Comparison of ENCODE assay signal across 8 mouse cellular contexts in genomic region chr6:33059276-33059675, GRCm38 (mm10). TPM values are rescaled to one million over a fixed set of nuclear protein-coding genes. Genes with fewer than 3 reads are reported as not detected.
DNase-seq lines count a peak whose midpoint lies in the region; ATAC-seq and TF ChIP-seq lines count a peak whose summit lies in the region.

No protein-coding gene starts in this region.

- H3K9me3 ChIP-seq in heart, embryonic 12.5 days (replicated peaks), result no peaks in the 10 kb centered on the region
- no peaks in the 10 kb centered on the region for H3K9me3 ChIP-seq in kidney, embryonic 16.5 days (ENCODE audit: low read length)
- no peaks in the 10 kb centered on the region for H3K9me3 ChIP-seq in midbrain, embryonic 16.5 days (replicated peaks; ENCODE audit: control insufficient read depth, low read length, poor library complexity, severe bottlenecking)

- peak overlapping the region; percentile 95 for H3K4me2 ChIP-seq in heart, embryonic 12.5 days
- H3K4me2 ChIP-seq in kidney, embryonic 16.5 days (replicated peaks; ENCODE audit: low read depth, low read length), result peak overlapping the region; percentile 71
- peak overlapping the region; percentile 68 for H3K4me2 ChIP-seq in midbrain, embryonic 16.5 days (ENCODE audit: low read length)

- no peak overlapping the region for H3K27ac ChIP-seq in spleen, adult 2 months (ENCODE audit: insufficient read depth, low read length)
- H3K27ac ChIP-seq in heart, embryonic 12.5 days (ENCODE audit: poor library complexity, severe bottlenecking), result peak overlapping the region; percentile 85
- H3K27ac ChIP-seq in kidney, embryonic 16.5 days (ENCODE audit: low read length), result peak overlapping the region; percentile 72; the same call in 1 of the 2 replicates
- H3K27ac ChIP-seq in midbrain, embryonic 16.5 days (ENCODE audit: low read length), result no peak overlapping the region

- TF ChIP-seq POLR2A in spleen, adult 2 months (IDR thresholded peaks at IDR 0.05; ENCODE audit: low read depth, low read length), result no peak

- no peak for DNase-seq in spleen, adult 2 months (ENCODE audit: low read depth in 1 of 2, low spot score in 2 of 2)
- DNase-seq in spleen, postnatal 36 days (ENCODE audit: low spot score in 2 of 2), result no peak
- DNase-seq in cerebellum, postnatal 14 days, result peak; percentile 51 to 53
- no peak for DNase-seq in frontal cortex, postnatal 14 days (ENCODE audit: low spot score in 2 of 2)
- no peak for DNase-seq in spleen, adult 12 weeks (ENCODE audit: low spot score)

- ATAC-seq in heart, embryonic 12.5 days (ENCODE audit: insufficient number of reproducible peaks, low FRiP score), result no peak
- ATAC-seq in kidney, embryonic 16.5 days (ENCODE audit: low FRiP score, low TSS enrichment), result no peak
- ATAC-seq in midbrain, embryonic 16.5 days, result no peak

- no peaks in the 10 kb centered on the region for H3K27me3 ChIP-seq in spleen, adult 2 months (ENCODE audit: control insufficient read depth, insufficient read depth, low read length)
- H3K27me3 ChIP-seq in heart, embryonic 12.5 days (replicated peaks), result no peaks in the 10 kb centered on the region
- no peaks in the 10 kb centered on the region for H3K27me3 ChIP-seq in kidney, embryonic 16.5 days (ENCODE audit: insufficient read depth, low read length)
- no peaks in the 10 kb centered on the region for H3K27me3 ChIP-seq in midbrain, embryonic 16.5 days (ENCODE audit: control insufficient read depth, insufficient read depth, low read depth, low read length)

- peaks cover 2% of the 10 kb centered on the region; the same call in 1 of the 2 replicates for H3K36me3 ChIP-seq in spleen, adult 2 months (ENCODE audit: control insufficient read depth, insufficient read depth, low read length)
- H3K36me3 ChIP-seq in heart, embryonic 12.5 days, result peaks cover 9% of the 10 kb centered on the region
- H3K36me3 ChIP-seq in kidney, embryonic 16.5 days (ENCODE audit: insufficient read depth, low read length), result peaks cover 5% of the 10 kb centered on the region
- H3K36me3 ChIP-seq in midbrain, embryonic 16.5 days (ENCODE audit: control insufficient read depth, insufficient read depth, low read length), result no peaks in the 10 kb centered on the region; the same call in 1 of the 2 replicates

- peak overlapping the region; percentile 70 for H3K4me3 ChIP-seq in spleen, adult 2 months (ENCODE audit: extremely low read depth, insufficient read depth, insufficient read length)
- peak overlapping the region; percentile 98 for H3K4me3 ChIP-seq in heart, embryonic 12.5 days
- H3K4me3 ChIP-seq in kidney, embryonic 16.5 days (ENCODE audit: low read length), result peak overlapping the region; percentile 92
- peak overlapping the region; percentile 77 for H3K4me3 ChIP-seq in midbrain, embryonic 16.5 days (ENCODE audit: low read depth, low read length)

- 32% methylated on average over 7 of the region's 7 CpGs for WGBS in spleen, adult 2 months
- WGBS in heart, embryonic 12.5 days, result 32% methylated on average over 7 of the region's 7 CpGs
- 33% methylated on average over 7 of the region's 7 CpGs for WGBS in kidney, embryonic 16.5 days
- 39% methylated on average over 7 of the region's 7 CpGs for WGBS in midbrain, embryonic 16.5 days

- TF ChIP-seq CTCF in spleen, adult 2 months (IDR thresholded peaks at IDR 0.05; ENCODE audit: extremely low read depth, insufficient read depth, insufficient read length, insufficient replicate concordance), result no peak

- H3K4me1 ChIP-seq in spleen, adult 2 months (ENCODE audit: control insufficient read depth, insufficient read depth, insufficient read length), result peaks cover 5% of the 10 kb centered on the region
- peaks cover 28% of the 10 kb centered on the region for H3K4me1 ChIP-seq in heart, embryonic 12.5 days (replicated peaks)
- H3K4me1 ChIP-seq in kidney, embryonic 16.5 days (ENCODE audit: insufficient read depth, low read length), result peaks cover 7% of the 10 kb centered on the region
- peaks cover 12% of the 10 kb centered on the region for H3K4me1 ChIP-seq in midbrain, embryonic 16.5 days (ENCODE audit: control insufficient read depth, insufficient read depth, low read length)

- H3K9ac ChIP-seq in heart, embryonic 12.5 days, result peak overlapping the region; percentile 93
- H3K9ac ChIP-seq in kidney, embryonic 16.5 days (replicated peaks; ENCODE audit: low read length), result peak overlapping the region; percentile 79
- peak overlapping the region; percentile 77 for H3K9ac ChIP-seq in midbrain, embryonic 16.5 days (ENCODE audit: low read depth, low read length)

RNA-seq across cellular contexts. Expression of gene Chchd3, which starts 0.8 kb away (rescaled TPM):
- polyA plus RNA-seq in spleen, adult 2 months (2012; rRNA removed), result 23.8 and 30.1 TPM in 2 replicates
- 173 and 177 TPM in 2 replicates for polyA plus RNA-seq in heart, embryonic 12.5 days (2016; fragmentation: Nextera tagmentation; extraction: Ambion mirVana)
- 128 and 129 TPM in 2 replicates for polyA plus RNA-seq in kidney, embryonic 16.5 days (2015; fragmentation: Nextera tagmentation; extraction: Ambion mirVana)
- polyA plus RNA-seq in midbrain, embryonic 16.5 days (2015; fragmentation: Nextera tagmentation; extraction: Ambion mirVana), result 104 and 115 TPM in 2 replicates

Comparison
In these comparisons a context has a peak if more than half of its experiments do, and no peak if none do; other contexts are left out.
1. DNase-seq: peak in cerebellum, postnatal 14 days (2 of 2); none in spleen, adult 2 months (0 of 2), spleen, postnatal 36 days (0 of 2), frontal cortex, postnatal 14 days (0 of 2) and spleen, adult 12 weeks (single experiment).
2. H3K27ac ChIP-seq: peak in heart, embryonic 12.5 days (single experiment) and kidney, embryonic 16.5 days (single experiment); none in spleen, adult 2 months (single experiment) and midbrain, embryonic 16.5 days (single experiment).
3. Peak in every context shown above with its lines, with median percentiles within 50 percentile points of each other: H3K4me3 ChIP-seq, H3K4me2 ChIP-seq and H3K9ac ChIP-seq.